Comparison of ENCODE assay signal across 8 mouse cellular contexts in the genomic region with DNA sequence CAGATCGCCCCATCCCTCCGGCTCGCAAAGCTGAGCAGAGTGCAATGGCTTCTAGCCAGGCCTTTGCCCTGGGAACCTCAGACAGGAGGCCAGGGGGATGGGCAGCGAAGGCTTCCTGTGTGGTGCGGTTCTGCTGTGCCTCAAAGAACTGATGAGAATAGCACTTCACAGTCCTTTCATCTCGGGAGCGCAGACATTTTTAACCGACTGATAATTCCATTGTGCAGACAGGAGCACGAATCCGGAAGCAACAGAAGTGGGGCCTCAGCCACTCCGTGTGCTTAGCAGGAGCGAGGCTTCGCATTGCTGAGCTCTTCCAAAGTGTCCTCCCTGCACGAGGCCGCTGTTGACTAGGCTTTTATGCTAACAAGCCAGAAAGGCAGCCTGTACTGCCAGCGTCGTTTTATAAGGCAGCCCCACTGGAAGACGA. TPM values are rescaled to one million over a fixed set of nuclear protein-coding genes. Genes with fewer than 3 reads are reported as not detected.
DNase-seq lines count a peak whose midpoint lies in the region; ATAC-seq lines count a peak whose summit lies in the region.

No protein-coding gene starts in this region.

- H3K27me3 ChIP-seq in embryonic facial prominence, embryonic 12.5 days: no peaks in the 10 kb centered on the region

- H3K4me1 ChIP-seq in embryonic facial prominence, embryonic 12.5 days: no peaks in the 10 kb centered on the region; the same call in 1 of the 2 replicates

- H3K36me3 ChIP-seq in embryonic facial prominence, embryonic 12.5 days: no peaks in the 10 kb centered on the region

- H3K4me3 ChIP-seq in embryonic facial prominence, embryonic 12.5 days: no peak overlapping the region

- 21% methylated on average over 18 of the region's 18 CpGs for WGBS in embryonic facial prominence, embryonic 12.5 days

- no peak overlapping the region; the same call in 1 of the 2 replicates for H3K27ac ChIP-seq in embryonic facial prominence, embryonic 12.5 days

- peak; percentile 92 for DNase-seq in CD4-positive, CD25-positive, alpha-beta regulatory T cell, adult 2 months (ENCODE audit: low read depth, low spot score)
- peak; percentile 24 for DNase-seq in ZHBTc4 (ENCODE audit: low read depth, low spot score)
- peak; percentile 35 to 53 for DNase-seq in layer of hippocampus, postnatal 10 days (ENCODE audit: low spot score in 2 of 2)
- DNase-seq in lung, postnatal 36 days: peak; percentile 60
- peak; percentile 44 for DNase-seq in right cerebral cortex, postnatal 14 days
- no peak for DNase-seq in urinary bladder, postnatal 10 days (ENCODE audit: low spot score)

- H3K9ac ChIP-seq in embryonic facial prominence, embryonic 12.5 days: no peak overlapping the region

- H3K9me3 ChIP-seq in embryonic facial prominence, embryonic 12.5 days: no peaks in the 10 kb centered on the region

- 0 out of 2 replicates have a peak, but pooled peaks have one; percentile 44 for ATAC-seq in embryonic facial prominence, embryonic 12.5 days (ENCODE audit: insufficient number of reproducible peaks, insufficient read depth, low FRiP score, low TSS enrichment)
- ATAC-seq in hematopoietic stem cell, adult 5-6 weeks (replicated peaks in 1 of 2; ENCODE audit: insufficient read depth in 1 of 2, low FRiP score in 2 of 2, low TSS enrichment in 1 of 2, low read depth in 1 of 2, poor library complexity in 2 of 2, severe bottlenecking in 2 of 2): peak; percentile 20 to 46

- peak overlapping the region; percentile 2; the same call in 1 of the 2 replicates for H3K4me2 ChIP-seq in embryonic facial prominence, embryonic 12.5 days (replicated peaks)

RNA-seq across cellular contexts. Expression of gene Kras, which starts 53.6 kb away (rescaled TPM):
- 81.4 and 86.3 TPM in 2 replicates for polyA plus RNA-seq in embryonic facial prominence, embryonic 12.5 days (2016; fragmentation: Nextera tagmentation; extraction: Ambion mirVana)
- 30.1 and 40.3 TPM in 2 replicates for total RNA-seq in hematopoietic stem cell, adult 5-6 weeks (2017)
- 10 to 100 TPM; 85.5 to 94.1 TPM for total RNA-seq in layer of hippocampus, postnatal 10 days (2021)
